Mouse (Mus musculus) midbrain, embryonic 13.5 days (tissue): ENCODE results near the gene Xpnpep3. TPM values are rescaled to one million over a fixed set of nuclear protein-coding genes. Genes with fewer than 3 reads are reported as not detected.
"Not testable (repeated sequence)": the region's sequence is repeated elsewhere in the genome, so short reads cannot be mapped to it uniquely, and the experiment has no call there.

ENCODE experiments used
- ATAC-seq: fragments of 200-750 bp; cut with Nextera tagmentation; 2 replicates; pipeline ENCODE4 v1.8.0; 2017; ENCODE audit warnings: mild to moderate bottlenecking, moderate TSS enrichment, moderate library complexity
- H3K27ac ChIP-seq: fragments of 300-500 bp; sonication (generic); 2 replicates; pipeline ENCODE4 v1.5.1; 2015; ENCODE audit warnings: inconsistent platforms, mild to moderate bottlenecking, moderate library complexity
- H3K27me3 ChIP-seq: fragments of 300-500 bp; sonication (generic); 2 replicates; pipeline ENCODE4 v1.6.1; 2015; ENCODE audit warnings: mild to moderate bottlenecking, inconsistent platforms
- H3K36me3 ChIP-seq: fragments of 300-500 bp; sonication (generic); 2 replicates; pipeline ENCODE4 v1.6.1; 2015; ENCODE audit warnings: mild to moderate bottlenecking, inconsistent platforms
- H3K4me1 ChIP-seq: fragments of 300-500 bp; sonication (generic); replicated peaks from 2 replicates; pipeline ENCODE4 v1.6.1; 2015; ENCODE audit warnings: inconsistent platforms
- H3K4me2 ChIP-seq: fragments of 300-500 bp; sonication (generic); replicated peaks from 2 replicates; pipeline ENCODE4 v1.6.1; 2015; ENCODE audit warnings: moderate library complexity, mild to moderate bottlenecking, inconsistent platforms
- H3K4me3 ChIP-seq: fragments of 300-500 bp; sonication (generic); replicated peaks from 2 replicates; pipeline ENCODE4 v1.5.1; 2015; ENCODE audit warnings: mild to moderate bottlenecking, inconsistent platforms
- H3K9ac ChIP-seq: fragments of 300-500 bp; sonication (generic); replicated peaks from 2 replicates; pipeline ENCODE4 v1.6.1; 2015; ENCODE audit warnings: mild to moderate bottlenecking, inconsistent platforms
- H3K9me3 ChIP-seq: fragments of 300-500 bp; sonication (generic); 2 replicates; pipeline ENCODE4 v1.6.1; 2016; ENCODE audit warnings: mild to moderate bottlenecking, inconsistent platforms
- WGBS: fragments of 180-500 bp; shearing (Covaris S2); methylation state at CpG from one replicate; pipeline ENCODE4 v1.1.7; 2015; 5-methylcytosine and 5-hydroxymethylcytosine counted together
- polyA plus RNA-seq: library from polyadenylated mRNA; unstranded; fragments of >200 nt; fragmentation: Nextera tagmentation; extraction: Ambion mirVana; gene quantifications from 2 replicates; pipeline ENCODE4 v1.2.1, GENCODE M21; 2015

The Xpnpep3 gene
- polyA plus RNA-seq, 1 experiment from 2014 or later, result 9.8 TPM

GRCm38 (mm10) chr15:81465016-81465660 lies 65.2 kb downstream of the Xpnpep3 start:
- Histone ChIP-seq H3K4me3 (peak overlapping the region; percentile 53), H3K9ac (peak overlapping the region; percentile 65), H3K27me3 (no peaks in the 10 kb centered on the region), H3K4me2 (peak overlapping the region; percentile 71), H3K9me3 (no peaks in the 10 kb centered on the region), H3K27ac (peak overlapping the region; percentile 84), H3K4me1 (peaks cover 22% of the 10 kb centered on the region), H3K36me3 (peaks cover 24% of the 10 kb centered on the region)
- ATAC-seq, result no peak
- WGBS, result 80% methylated on average over 12 of the region's 12 CpGs

DNA sequence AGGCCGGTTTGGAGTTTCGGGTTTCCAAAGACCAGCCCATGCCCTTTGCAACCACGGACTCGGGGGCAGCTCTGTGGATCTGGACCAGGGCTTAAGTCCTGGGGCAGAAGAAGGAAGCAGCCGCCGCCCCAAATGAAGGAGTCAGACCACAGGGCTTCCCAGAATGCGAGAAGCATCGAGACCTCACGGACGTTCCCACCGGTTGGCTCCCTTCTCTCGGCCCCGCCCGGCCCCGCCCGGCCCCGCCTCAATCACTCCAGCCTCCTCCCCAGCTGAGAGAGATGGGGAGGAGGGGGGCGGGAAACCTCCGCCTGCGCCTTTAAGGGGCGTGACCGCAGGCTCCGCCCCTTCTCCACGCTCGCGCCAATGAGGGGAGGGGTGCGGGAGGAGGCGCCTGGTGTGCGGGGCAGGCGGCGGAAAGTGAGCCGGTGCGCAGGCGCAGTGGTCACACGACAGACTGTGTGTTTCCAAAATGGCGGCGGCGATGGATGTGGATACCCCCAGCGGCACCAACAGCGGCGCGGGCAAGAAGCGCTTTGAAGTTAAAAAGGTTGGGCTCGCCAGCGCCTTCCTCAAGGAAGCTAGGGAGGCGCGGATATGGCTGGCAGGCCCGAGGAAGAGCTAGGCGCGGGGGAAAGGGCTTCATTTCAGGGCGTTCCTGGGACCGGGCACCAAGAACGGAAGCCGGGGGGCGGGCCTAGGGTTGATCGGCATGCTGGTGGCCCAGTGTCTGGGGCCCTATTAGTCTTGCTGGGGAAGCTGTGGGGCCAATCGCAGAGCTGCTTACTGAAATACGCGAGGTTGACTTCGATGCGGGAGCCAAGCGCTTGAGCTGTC lies 66.2 kb downstream of the Xpnpep3 start, which contains the start of gene Rbx1:
Rbx1 (plus strand) TSS at position 396 of the 837 bp plus-strand sequence.
- WGBS, result under 1% methylated on average over 62 of the region's 62 CpGs
- Histone ChIP-seq H3K4me2 (peak within 1 kb of the TSS; percentile 71), H3K36me3 (peaks cover 29% of the 10 kb centered on the region), H3K9ac (peak within 1 kb of the TSS; percentile 67), H3K4me3 (peak within 1 kb of the TSS; percentile 53), H3K4me1 (peaks cover 22% of the 10 kb centered on the region), H3K27ac (peak within 1 kb of the TSS; percentile 84), H3K9me3 (no peaks in the 10 kb centered on the region), H3K27me3 (no peaks in the 10 kb centered on the region)
- peak; percentile 99 for ATAC-seq

DNA sequence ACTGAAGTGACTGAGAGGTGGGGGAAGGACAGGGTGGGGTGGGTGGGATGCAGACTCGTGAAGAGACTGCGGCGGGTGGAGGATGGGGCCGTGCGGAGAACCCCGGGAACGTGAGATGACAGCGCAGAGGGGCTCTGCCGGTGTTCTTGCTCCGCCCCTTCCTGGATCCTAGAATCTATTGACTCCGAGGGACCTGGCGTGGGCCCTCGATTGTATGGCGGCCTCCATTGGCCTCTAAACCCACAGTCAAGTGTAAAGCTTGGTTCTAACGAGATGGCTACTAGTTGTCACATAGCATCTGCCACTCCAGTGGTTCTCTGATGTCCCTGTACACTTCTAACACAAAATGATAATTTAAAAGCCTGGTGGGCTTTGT lies 66.8 kb downstream of the Xpnpep3 start:
- peak overlapping the region; percentile 53 for H3K4me3 ChIP-seq
- peak overlapping the region; percentile 84 for H3K27ac ChIP-seq
- no peak for ATAC-seq
- H3K27me3 ChIP-seq, result no peaks in the 10 kb centered on the region
- H3K4me1 ChIP-seq, result peaks cover 22% of the 10 kb centered on the region
- WGBS, result under 1% methylated on average over 15 of the region's 15 CpGs
- H3K9ac ChIP-seq, result peak overlapping the region; percentile 67
- peak overlapping the region; percentile 62 for H3K4me2 ChIP-seq
- H3K9me3 ChIP-seq, result no peaks in the 10 kb centered on the region
- H3K36me3 ChIP-seq, result peaks cover 36% of the 10 kb centered on the region

GRCm38 (mm10) chr15:81470735-81471134 lies 70.8 kb downstream of the Xpnpep3 start:
- Histone ChIP-seq H3K27me3 (no peaks in the 10 kb centered on the region), H3K36me3 (peaks cover 67% of the 10 kb centered on the region), H3K27ac (no peak overlapping the region), H3K4me2 (no peak overlapping the region), H3K4me3 (no peak overlapping the region), H3K4me1 (peaks cover 16% of the 10 kb centered on the region), H3K9me3 (no peaks in the 10 kb centered on the region), H3K9ac (no peak overlapping the region)
- no peak for ATAC-seq
- WGBS, result 93% methylated on average over 8 of the region's 8 CpGs

- H3K9ac ChIP-seq, result no peak overlapping the region
- H3K9me3 ChIP-seq, result no peaks in the 10 kb centered on the region
- H3K4me2 ChIP-seq, result no peak overlapping the region
- H3K4me3 ChIP-seq, result no peak overlapping the region
- peaks cover 67% of the 10 kb centered on the region for H3K36me3 ChIP-seq
- no peak overlapping the region for H3K27ac ChIP-seq
- 97% methylated on average over 5 of the region's 5 CpGs for WGBS
- no peaks in the 10 kb centered on the region for H3K27me3 ChIP-seq
- ATAC-seq, result no peak
- H3K4me1 ChIP-seq, result peaks cover 19% of the 10 kb centered on the region
These were observed 72.3 kb downstream of the Xpnpep3 start for GRCm38 (mm10) chr15:81472256-81472655.

DNA sequence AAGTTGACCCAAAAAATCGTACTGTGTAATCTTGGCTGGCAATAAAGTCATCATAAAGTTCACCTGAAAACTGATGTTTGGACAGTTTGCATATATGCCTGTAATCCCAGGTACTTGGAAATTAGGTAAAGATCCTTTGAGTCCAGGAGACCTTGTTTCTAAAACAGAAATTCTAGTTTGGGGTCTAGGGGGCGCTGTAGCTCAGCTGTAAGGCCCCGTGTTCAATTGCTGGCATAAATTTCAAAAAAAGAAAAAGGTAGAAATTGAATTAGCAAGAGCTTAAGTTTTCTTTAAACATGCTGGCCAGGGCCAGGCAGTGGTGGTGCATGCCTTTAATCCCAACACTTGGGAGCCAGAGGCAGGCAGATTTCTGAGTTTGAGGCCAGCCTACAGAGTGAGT lies 75.7 kb downstream of the Xpnpep3 start:
- H3K4me1 ChIP-seq, result peaks cover 6% of the 10 kb centered on the region; the same call in 1 of the 2 replicates
- no peak for ATAC-seq
- no peak overlapping the region for H3K4me2 ChIP-seq
- H3K9ac ChIP-seq, result no peak overlapping the region
- no peaks in the 10 kb centered on the region for H3K9me3 ChIP-seq
- peaks cover 47% of the 10 kb centered on the region for H3K36me3 ChIP-seq
- 50% methylated on average over 3 of the region's 3 CpGs for WGBS
- H3K4me3 ChIP-seq, result no peak overlapping the region
- no peaks in the 10 kb centered on the region for H3K27me3 ChIP-seq
- H3K27ac ChIP-seq, result peak overlapping the region; percentile 4; the same call in 1 of the 2 replicates

- no peak overlapping the region for H3K4me3 ChIP-seq
- no peak overlapping the region for H3K27ac ChIP-seq
- WGBS, result 2% methylated on average over 2 of the region's 2 CpGs
- H3K4me2 ChIP-seq, result peak overlapping the region; percentile 39
- H3K36me3 ChIP-seq, result peaks cover 37% of the 10 kb centered on the region
- H3K4me1 ChIP-seq, result peaks cover 11% of the 10 kb centered on the region
- H3K9ac ChIP-seq, result peak overlapping the region; percentile 23; the same call in 1 of the 2 replicates
- no peaks in the 10 kb centered on the region for H3K27me3 ChIP-seq
- H3K9me3 ChIP-seq, result no peaks in the 10 kb centered on the region
- peak; percentile 60; the same call in 1 of the 2 replicates for ATAC-seq
These were observed 76.7 kb downstream of the Xpnpep3 start for GRCm38 (mm10) chr15:81476597-81476996.

DNA sequence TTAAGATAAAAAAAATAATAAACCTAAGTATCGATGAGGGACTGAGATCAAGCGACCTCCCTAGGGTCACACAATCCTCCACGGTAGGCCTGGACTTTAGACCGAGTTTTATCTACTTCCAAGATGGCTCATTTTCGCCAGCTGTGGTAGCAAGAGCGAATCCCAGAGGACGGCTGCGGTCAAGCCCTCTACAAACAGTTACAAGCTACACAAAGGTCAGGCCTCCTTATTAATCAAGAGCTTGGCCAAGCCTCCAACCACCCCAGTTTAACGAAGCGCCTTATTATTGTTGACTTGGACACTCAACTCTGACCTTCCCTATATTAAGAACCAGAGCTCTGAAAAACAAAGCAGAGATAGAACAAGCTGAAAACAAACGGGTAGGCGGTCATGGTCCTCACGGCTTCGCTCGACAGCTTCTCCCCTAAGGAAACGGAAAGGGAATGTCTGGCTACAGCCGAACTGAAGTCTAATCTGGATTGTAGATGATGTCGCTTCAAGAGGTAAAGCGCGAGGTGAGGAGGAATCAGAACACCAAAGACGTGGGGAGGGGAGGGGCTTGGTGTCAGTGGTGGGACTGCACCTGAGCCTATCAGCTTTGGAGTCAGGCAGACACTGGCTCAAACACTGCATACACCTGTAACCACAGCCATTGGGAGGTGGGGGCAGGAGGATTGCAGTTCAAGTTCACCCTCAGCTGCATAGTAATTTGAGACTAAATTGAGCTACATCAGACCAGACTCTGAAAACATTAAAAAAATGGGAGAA lies 79.7 kb downstream of the Xpnpep3 start:
- no peaks in the 10 kb centered on the region for H3K27me3 ChIP-seq
- no peak for ATAC-seq
- peaks cover 9% of the 10 kb centered on the region for H3K36me3 ChIP-seq
- H3K4me3 ChIP-seq, result no peak overlapping the region
- H3K9me3 ChIP-seq, result no peaks in the 10 kb centered on the region
- H3K27ac ChIP-seq, result no peak overlapping the region
- H3K9ac ChIP-seq, result no peak overlapping the region
- peaks cover 11% of the 10 kb centered on the region for H3K4me1 ChIP-seq
- WGBS, result 67% methylated on average over 21 of the region's 21 CpGs
- no peak overlapping the region for H3K4me2 ChIP-seq

GRCm38 (mm10) chr15:81480284-81480683 lies 80.3 kb downstream of the Xpnpep3 start:
- not testable (repeated sequence) for H3K27ac ChIP-seq, ATAC-seq, H3K9ac ChIP-seq, H3K36me3 ChIP-seq, H3K9me3 ChIP-seq, H3K27me3 ChIP-seq, H3K4me3 ChIP-seq, H3K4me2 ChIP-seq
- H3K4me1 ChIP-seq, result peaks cover 11% of the 10 kb centered on the region
- 62% methylated on average over 3 of the region's 3 CpGs for WGBS

DNA sequence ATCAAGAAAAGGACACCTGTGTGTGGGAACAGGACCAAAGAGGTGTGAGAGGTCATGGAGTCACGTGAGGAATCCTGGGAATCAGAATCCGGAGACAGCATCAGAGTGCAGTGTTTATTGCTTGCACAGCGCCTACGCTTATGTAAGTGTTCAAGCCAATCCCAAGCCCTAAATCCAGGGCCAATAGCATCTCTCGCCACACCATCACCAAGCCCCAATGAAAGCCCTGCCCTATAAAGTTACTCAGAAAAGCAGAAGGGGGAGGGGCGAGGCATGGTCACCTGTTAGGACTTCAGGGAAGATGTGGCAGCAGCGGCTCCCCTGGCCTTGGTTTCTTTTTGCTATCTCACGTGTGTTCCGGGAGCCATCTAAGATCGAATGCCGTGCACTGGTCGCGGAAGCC lies 81.0 kb downstream of the Xpnpep3 start:
- Histone ChIP-seq H3K4me2 (peak overlapping the region; percentile 44), H3K9ac (no peak overlapping the region), H3K36me3 (no peaks in the 10 kb centered on the region), H3K27ac (no peak overlapping the region), H3K9me3 (no peaks in the 10 kb centered on the region), H3K27me3 (no peaks in the 10 kb centered on the region), H3K4me1 (peaks cover 11% of the 10 kb centered on the region), H3K4me3 (peak overlapping the region; percentile 11; the same call in 1 of the 2 replicates)
- 17% methylated on average over 13 of the region's 13 CpGs for WGBS
- ATAC-seq, result no peak

DNA sequence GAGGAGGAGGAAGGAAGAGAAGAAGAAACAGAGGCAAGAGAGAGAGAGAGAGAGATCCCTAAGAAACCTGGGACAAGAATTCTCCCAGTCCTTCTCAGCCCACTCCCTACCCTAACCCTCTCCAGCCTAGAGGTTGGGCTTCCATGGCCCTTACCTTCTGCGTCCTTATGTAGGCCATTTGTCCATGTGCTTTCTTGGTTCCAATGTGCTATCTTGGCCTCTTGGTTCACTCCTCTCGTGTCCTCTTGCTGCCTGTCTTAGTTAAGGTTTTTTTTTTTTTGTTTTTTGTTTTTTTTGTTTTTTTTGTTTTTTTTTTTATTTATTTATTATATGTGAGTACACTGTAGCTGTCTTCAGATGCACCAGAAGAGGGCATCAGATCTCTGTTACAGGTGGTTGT lies 83.0 kb downstream of the Xpnpep3 start:
- H3K4me1 ChIP-seq, result peaks cover 6% of the 10 kb centered on the region; the same call in 1 of the 2 replicates
- no peak for ATAC-seq
- no peak overlapping the region for H3K9ac ChIP-seq
- no peaks in the 10 kb centered on the region for H3K27me3 ChIP-seq
- no peak overlapping the region for H3K4me2 ChIP-seq
- no peak overlapping the region for H3K4me3 ChIP-seq
- WGBS, result 93% methylated on average over 2 of the region's 2 CpGs
- no peaks in the 10 kb centered on the region for H3K36me3 ChIP-seq
- no peak overlapping the region for H3K27ac ChIP-seq
- no peaks in the 10 kb centered on the region for H3K9me3 ChIP-seq
